Mouse (Mus musculus): ENCODE measurements at regions not wholly inside any gene's neighbourhood (a gene's known extent, or its start where the extent isn't known, plus 50 kb on each side); places are given as distances from the start of the nearest gene placed in this dataset.

DNA sequence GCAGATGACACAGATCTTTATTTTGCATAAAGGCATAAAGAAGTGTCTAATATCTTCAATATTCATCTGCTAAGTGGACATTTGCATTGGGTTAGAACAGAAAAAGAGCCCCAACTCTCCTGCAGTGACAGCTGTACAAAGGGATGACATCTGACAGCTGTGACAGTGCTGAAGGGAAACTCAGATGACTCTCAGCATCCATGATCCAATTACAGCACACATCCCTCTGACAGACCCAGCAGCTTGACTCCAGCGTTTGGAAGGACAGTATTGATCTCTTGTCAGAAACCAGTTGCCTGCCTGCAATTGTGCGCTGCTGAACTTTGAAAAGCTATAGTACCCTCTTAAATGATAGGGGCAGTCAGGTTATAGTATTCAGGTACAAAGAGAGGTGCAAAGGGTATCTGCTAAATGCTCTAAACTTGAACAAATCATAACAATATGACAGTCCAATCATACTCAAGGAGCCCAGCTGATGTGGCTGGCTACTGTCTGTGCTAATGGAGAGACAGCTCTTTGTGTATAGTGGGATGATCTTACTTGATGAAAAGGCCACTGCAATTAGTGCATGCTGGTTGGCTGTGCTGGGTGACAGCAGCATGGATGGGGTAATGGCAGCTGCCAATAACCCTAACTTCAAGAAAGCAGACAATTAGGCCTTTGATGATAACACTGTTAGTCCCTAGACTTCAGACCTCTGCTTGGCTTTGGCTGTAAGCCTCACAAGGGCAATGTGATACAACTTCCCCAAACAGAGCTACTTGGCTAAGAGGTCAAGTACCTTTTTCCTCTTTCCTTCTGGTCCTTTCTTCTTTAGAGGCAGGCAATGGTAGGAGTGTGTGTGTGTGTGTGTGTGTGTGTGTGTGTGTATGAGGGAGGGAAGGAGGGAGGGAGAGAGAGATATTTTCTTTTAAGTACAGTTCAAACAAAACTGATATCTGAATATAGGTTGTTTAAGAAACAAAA is 662.9 kb downstream of the Nr4a2 start:
- Histone ChIP-seq H3K4me3 (ENCODE audit: low read depth, low read length) (no peak overlapping the region), H3K4me1 (ENCODE audit: insufficient read depth) (no peaks in the 10 kb centered on the region), H3K9me3 (ENCODE audit: low read depth, low read length) (no peaks in the 10 kb centered on the region), H3K27me3 (ENCODE audit: insufficient read depth, low read length) (no peaks in the 10 kb centered on the region), H3K36me3 (ENCODE audit: insufficient read depth) (no peaks in the 10 kb centered on the region), H3K9ac (no peak overlapping the region), H3K4me2 (no peak overlapping the region), H3K27ac (ENCODE audit: low read depth) (no peak overlapping the region)
- TF ChIP-seq CTCF (IDR thresholded peaks at IDR 0.05; ENCODE audit: low read depth), result no peak
- ATAC-seq (ENCODE audit: insufficient read depth), result no peak
- WGBS, result 56% methylated on average over 2 of the region's 2 CpGs
- no peak for DNase-seq

GRCm38 (mm10) chr2:56459430-56459829 is 664.4 kb downstream of the Nr4a2 start:
- WGBS, result 64% methylated on average over 5 of the region's 5 CpGs
- H3K27me3 ChIP-seq (ENCODE audit: insufficient read depth, low read length), result no peaks in the 10 kb centered on the region
- H3K36me3 ChIP-seq (ENCODE audit: insufficient read depth), result no peaks in the 10 kb centered on the region
- H3K9ac ChIP-seq, result no peak overlapping the region
- no peak overlapping the region for H3K27ac ChIP-seq (ENCODE audit: low read depth)
- H3K9me3 ChIP-seq (ENCODE audit: low read depth, low read length), result no peaks in the 10 kb centered on the region
- DNase-seq (no peak), ATAC-seq (ENCODE audit: insufficient read depth) (no peak)
- no peak overlapping the region for H3K4me2 ChIP-seq
- no peak overlapping the region for H3K4me3 ChIP-seq (ENCODE audit: low read depth, low read length)
- TF ChIP-seq CTCF (IDR thresholded peaks at IDR 0.05; ENCODE audit: low read depth), result no peak
- H3K4me1 ChIP-seq (ENCODE audit: insufficient read depth), result no peaks in the 10 kb centered on the region

GRCm38 (mm10) chr2:56457594-56457993 is 666.2 kb downstream of the Nr4a2 start:
- DNase-seq (no peak), ATAC-seq (ENCODE audit: insufficient read depth) (no peak)
- H3K36me3 ChIP-seq (ENCODE audit: insufficient read depth), result no peaks in the 10 kb centered on the region
- no peak overlapping the region for H3K4me3 ChIP-seq (ENCODE audit: low read depth, low read length)
- no peaks in the 10 kb centered on the region for H3K4me1 ChIP-seq (ENCODE audit: insufficient read depth)
- TF ChIP-seq CTCF (IDR thresholded peaks at IDR 0.05; ENCODE audit: low read depth), result no peak
- H3K27me3 ChIP-seq (ENCODE audit: insufficient read depth, low read length), result no peaks in the 10 kb centered on the region
- no peak overlapping the region for H3K4me2 ChIP-seq
- 27% methylated on average over 1 of the region's 1 CpGs for WGBS
- H3K9ac ChIP-seq, result no peak overlapping the region
- no peaks in the 10 kb centered on the region for H3K9me3 ChIP-seq (ENCODE audit: low read depth, low read length)
- no peak overlapping the region for H3K27ac ChIP-seq (ENCODE audit: low read depth)

DNA sequence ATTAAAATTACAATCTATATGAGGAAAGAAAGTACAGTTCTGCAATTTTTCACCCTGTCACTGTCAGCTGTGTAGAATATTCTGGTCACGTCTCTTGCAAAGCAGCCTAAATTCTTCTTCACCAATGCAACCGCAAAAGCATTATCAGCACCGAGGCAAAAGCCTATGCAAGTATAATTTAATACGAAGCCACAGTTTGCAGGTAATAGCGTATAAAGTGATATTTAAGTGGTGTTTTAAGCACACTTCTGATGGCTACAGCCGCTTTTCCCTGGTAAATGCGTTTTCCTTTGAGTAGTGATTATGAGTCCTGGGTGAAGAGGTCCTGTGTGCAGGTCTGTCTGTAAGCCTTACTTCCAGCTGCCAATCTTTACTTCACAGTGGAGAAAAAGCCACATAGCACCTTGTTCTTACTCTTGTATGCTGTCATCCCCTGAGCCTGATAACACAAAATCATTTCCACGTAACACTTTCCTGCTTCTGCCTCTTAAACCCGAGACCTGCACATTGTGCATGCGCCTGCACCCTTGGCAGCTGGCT is 667.9 kb downstream of the Nr4a2 start:
- H3K36me3 ChIP-seq (ENCODE audit: insufficient read depth), result no peaks in the 10 kb centered on the region
- no peaks in the 10 kb centered on the region for H3K4me1 ChIP-seq (ENCODE audit: insufficient read depth)
- no peaks in the 10 kb centered on the region for H3K27me3 ChIP-seq (ENCODE audit: insufficient read depth, low read length)
- DNase-seq (no peak), ATAC-seq (ENCODE audit: insufficient read depth) (no peak)
- H3K9ac ChIP-seq, result no peak overlapping the region
- H3K27ac ChIP-seq (ENCODE audit: low read depth), result no peak overlapping the region
- no peaks in the 10 kb centered on the region for H3K9me3 ChIP-seq (ENCODE audit: low read depth, low read length)
- 62% methylated on average over 10 of the region's 10 CpGs for WGBS
- no peak overlapping the region for H3K4me3 ChIP-seq (ENCODE audit: low read depth, low read length)
- no peak for TF ChIP-seq CTCF (IDR thresholded peaks at IDR 0.05; ENCODE audit: low read depth)
- H3K4me2 ChIP-seq, result no peak overlapping the region

GRCm38 (mm10) chr2:56454611-56455066 is 669.2 kb downstream of the Nr4a2 start:
- 13% methylated on average over 11 of the region's 11 CpGs for WGBS
- H3K4me1 ChIP-seq (ENCODE audit: insufficient read depth), result no peaks in the 10 kb centered on the region
- no peaks in the 10 kb centered on the region for H3K9me3 ChIP-seq (ENCODE audit: low read depth, low read length)
- no peak for ATAC-seq (ENCODE audit: insufficient read depth)
- 0 out of 2 replicates have a peak overlapping the region, but pooled peaks have one; percentile 27 for H3K4me2 ChIP-seq
- no peak for TF ChIP-seq CTCF (IDR thresholded peaks at IDR 0.05; ENCODE audit: low read depth)
- H3K27me3 ChIP-seq (ENCODE audit: insufficient read depth, low read length), result no peaks in the 10 kb centered on the region
- DNase-seq, result peak; percentile 2
- no peak overlapping the region for H3K27ac ChIP-seq (ENCODE audit: low read depth)
- H3K4me3 ChIP-seq (ENCODE audit: low read depth, low read length), result no peak overlapping the region
- H3K36me3 ChIP-seq (ENCODE audit: insufficient read depth), result no peaks in the 10 kb centered on the region
- no peak overlapping the region for H3K9ac ChIP-seq

DNA sequence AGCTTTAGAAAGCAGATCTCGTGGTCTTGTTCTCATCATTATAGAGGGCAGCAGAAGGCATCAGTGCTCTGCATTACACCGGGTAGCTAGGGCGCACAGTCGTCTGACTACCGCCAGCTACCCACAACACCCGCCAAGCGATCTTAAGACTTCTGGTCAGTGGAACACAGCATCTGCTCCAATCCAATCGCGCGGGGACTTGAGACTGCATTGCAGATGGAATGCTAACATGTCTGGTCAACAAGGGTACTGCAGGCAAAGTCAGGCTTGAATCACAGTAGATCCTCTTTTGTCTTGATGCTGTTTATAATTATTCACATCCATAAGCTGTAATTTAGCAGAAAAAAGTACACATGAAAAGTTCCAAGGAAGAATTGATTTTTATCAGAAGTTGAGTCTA is 682.9 kb downstream of the Nr4a2 start:
- no peaks in the 10 kb centered on the region for H3K27me3 ChIP-seq (ENCODE audit: insufficient read depth, low read length)
- H3K4me3 ChIP-seq (ENCODE audit: low read depth, low read length), result no peak overlapping the region
- no peak overlapping the region for H3K27ac ChIP-seq (ENCODE audit: low read depth)
- no peak for ATAC-seq (ENCODE audit: insufficient read depth)
- 73% methylated on average over 10 of the region's 10 CpGs for WGBS
- H3K4me2 ChIP-seq, result no peak overlapping the region
- H3K36me3 ChIP-seq (ENCODE audit: insufficient read depth), result no peaks in the 10 kb centered on the region
- TF ChIP-seq CTCF (IDR thresholded peaks at IDR 0.05; ENCODE audit: low read depth), result no peak
- no peaks in the 10 kb centered on the region for H3K4me1 ChIP-seq (ENCODE audit: insufficient read depth)
- no peak overlapping the region for H3K9ac ChIP-seq
- DNase-seq, result no peak
- no peaks in the 10 kb centered on the region for H3K9me3 ChIP-seq (ENCODE audit: low read depth, low read length)

Measured in lung, embryonic 14.5 days (tissue).